Mouse (Mus musculus) liver, embryonic 11.5 days (tissue): ENCODE measurements around the gene Ptpra. TPM values are rescaled to one million over a fixed set of nuclear protein-coding genes. Genes with fewer than 3 reads are reported as not detected.

Experiments
- ATAC-seq: fragments of 200-750 bp; cut with Nextera tagmentation; replicated peaks from 2 replicates; pipeline ENCODE4 v1.8.0; 2017; ENCODE audit warnings: moderate number of reproducible peaks, mild to moderate bottlenecking, moderate TSS enrichment, moderate library complexity; ENCODE audit not compliant: low FRiP score
- DNase-seq: peaks from one replicate; pipeline ENCODE4 v3.0.0-alpha.2; 2017; ENCODE audit warnings: low spot score
- H3K27ac ChIP-seq: fragments of 300-500 bp; sonication (generic); 2 replicates; pipeline ENCODE4 v1.5.1; 2014; ENCODE audit warnings: mild to moderate bottlenecking, low read depth, low read length, control low read depth
- H3K27me3 ChIP-seq: fragments of 300-500 bp; sonication (generic); replicated peaks from 2 replicates; pipeline ENCODE4 v1.6.1; 2014; ENCODE audit warnings: low read length, mixed read lengths; ENCODE audit not compliant: control insufficient read depth, insufficient read depth
- H3K36me3 ChIP-seq: fragments of 300-500 bp; sonication (generic); 2 replicates; pipeline ENCODE4 v1.6.1; 2014; ENCODE audit warnings: mild to moderate bottlenecking, low read length, moderate library complexity, mixed read lengths; ENCODE audit not compliant: control insufficient read depth, insufficient read depth
- H3K4me1 ChIP-seq: fragments of 300-500 bp; sonication (generic); replicated peaks from 2 replicates; pipeline ENCODE4 v1.6.1; 2014; ENCODE audit warnings: low read length, mixed read lengths; ENCODE audit not compliant: control insufficient read depth, insufficient read depth
- H3K4me2 ChIP-seq: fragments of 300-500 bp; sonication (generic); 2 replicates; pipeline ENCODE4 v1.6.1; 2014; ENCODE audit warnings: mild to moderate bottlenecking, control low read depth, moderate library complexity
- H3K4me3 ChIP-seq: fragments of 300-500 bp; sonication (generic); 2 replicates; pipeline ENCODE4 v1.5.1; 2014; ENCODE audit warnings: low read depth, low read length, control low read depth
- H3K9ac ChIP-seq: fragments of 300-500 bp; sonication (generic); 2 replicates; pipeline ENCODE4 v1.6.1; 2014; ENCODE audit warnings: low read depth, low read length, control low read depth
- H3K9me3 ChIP-seq: fragments of 300-500 bp; sonication (generic); 2 replicates; pipeline ENCODE4 v1.6.1; 2016; ENCODE audit warnings: low read length, inconsistent platforms, mixed read lengths; ENCODE audit not compliant: control insufficient read depth
- WGBS: fragments of 180-500 bp; shearing (Covaris S2); extraction: QIAGEN DNeasy Blood & Tissue Kit; methylation state at CpG from one replicate; pipeline ENCODE4 v1.1.7; 2014; 5-methylcytosine and 5-hydroxymethylcytosine counted together
- polyA plus RNA-seq: library from polyadenylated mRNA; unstranded; fragments of >200 nt; fragmentation: Nextera tagmentation; extraction: Ambion mirVana; gene quantifications from 2 replicates; pipeline ENCODE4 v1.2.1, GENCODE M21; 2014

Ptpra gene
- polyA plus RNA-seq, 1 experiment from 2014 or later = 66.2 TPM

DNA sequence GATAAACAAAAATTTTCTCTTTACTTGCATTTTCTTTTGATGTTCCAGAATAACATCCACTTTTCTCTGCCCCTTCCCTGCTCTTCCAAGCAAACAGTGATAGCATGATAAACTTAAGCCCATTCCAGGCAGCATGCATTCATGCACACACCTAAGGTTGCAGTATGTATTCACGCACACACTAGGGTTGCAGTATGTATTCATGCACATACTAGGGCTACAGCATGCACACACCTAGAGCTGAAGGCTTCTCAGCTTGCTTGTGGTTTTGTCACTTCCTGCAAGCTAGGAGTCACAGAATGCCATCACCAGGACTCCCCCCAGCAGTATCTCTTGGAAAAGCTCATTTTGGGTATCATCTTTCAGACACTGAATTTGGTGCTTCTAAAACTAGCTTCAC lies 13.3 kb upstream of the Ptpra start:
- no peaks in the 10 kb centered on the region for H3K27me3 ChIP-seq
- ATAC-seq (no peak), DNase-seq (no peak)
- no peak overlapping the region for H3K4me3 ChIP-seq
- H3K4me2 ChIP-seq = no peak overlapping the region
- H3K4me1 ChIP-seq = peaks cover 6% of the 10 kb centered on the region; the same call in 1 of the 2 replicates
- no peak overlapping the region for H3K9ac ChIP-seq
- peaks cover 19% of the 10 kb centered on the region for H3K36me3 ChIP-seq
- 92% methylated on average over 1 of the region's 1 CpGs for WGBS
- H3K27ac ChIP-seq = no peak overlapping the region
- no peaks in the 10 kb centered on the region for H3K9me3 ChIP-seq

DNA sequence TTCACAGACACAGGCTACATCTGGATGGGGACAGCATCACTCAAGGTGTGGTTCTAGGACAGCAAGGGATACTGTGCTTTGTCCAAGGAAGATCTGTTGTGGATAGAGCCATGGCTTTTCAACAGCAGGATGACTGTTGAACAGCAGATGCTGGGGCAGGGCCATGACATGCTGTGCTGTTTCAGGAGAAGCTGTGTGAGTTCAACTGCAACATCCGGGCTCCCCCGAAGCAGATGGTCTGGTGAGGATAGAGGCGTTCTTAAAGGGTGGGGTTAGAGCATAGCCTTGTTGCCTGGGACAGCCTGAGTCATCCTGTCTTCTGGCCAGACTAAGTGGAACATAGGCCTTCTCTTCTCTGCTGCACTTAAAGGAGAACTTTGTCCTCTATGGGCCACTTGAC lies 11.2 kb upstream of the Ptpra start:
- H3K9me3 ChIP-seq = no peaks in the 10 kb centered on the region
- H3K27ac ChIP-seq = no peak overlapping the region

GRCm38 (mm10) chr2:130439840-130440480 lies 10.1 kb upstream of the Ptpra start:
- peaks cover 33% of the 10 kb centered on the region for H3K36me3 ChIP-seq

More for the DNA sequence above, 11.2 kb upstream of the Ptpra start:
- H3K4me1 ChIP-seq = peaks cover 6% of the 10 kb centered on the region; the same call in 1 of the 2 replicates
- H3K4me2 ChIP-seq = no peak overlapping the region
- no peaks in the 10 kb centered on the region for H3K27me3 ChIP-seq
- no peak overlapping the region for H3K4me3 ChIP-seq
- WGBS = 87% methylated on average over 3 of the region's 3 CpGs
- no peak for DNase-seq
- H3K36me3 ChIP-seq = peaks cover 33% of the 10 kb centered on the region
- ATAC-seq = no peak
- no peak overlapping the region for H3K9ac ChIP-seq

GRCm38 (mm10) chr2:130442162-130442561 lies 7.9 kb upstream of the Ptpra start:
- Histone ChIP-seq H3K9me3 (no peaks in the 10 kb centered on the region), H3K36me3 (peaks cover 33% of the 10 kb centered on the region), H3K9ac (no peak overlapping the region), H3K4me2 (no peak overlapping the region), H3K4me3 (no peak overlapping the region), H3K27ac (no peak overlapping the region), H3K27me3 (no peaks in the 10 kb centered on the region), H3K4me1 (peaks cover 6% of the 10 kb centered on the region; the same call in 1 of the 2 replicates)
- WGBS = 82% methylated on average over 10 of the region's 10 CpGs
- no peak for DNase-seq
- peak; percentile 64 for ATAC-seq

More at GRCm38 (mm10) chr2:130439840-130440480, 10.1 kb upstream of the Ptpra start:
- Histone ChIP-seq H3K9ac (no peak overlapping the region), H3K27me3 (no peaks in the 10 kb centered on the region), H3K27ac (no peak overlapping the region), H3K4me1 (peaks cover 6% of the 10 kb centered on the region; the same call in 1 of the 2 replicates), H3K4me3 (no peak overlapping the region), H3K9me3 (no peaks in the 10 kb centered on the region), H3K4me2 (no peak overlapping the region)
- peak; percentile 69 for ATAC-seq
- WGBS = 86% methylated on average over 4 of the region's 4 CpGs
- no peak for DNase-seq

- no peak overlapping the region for H3K4me3 ChIP-seq
- DNase-seq (no peak), ATAC-seq (no peak)
- H3K36me3 ChIP-seq = peaks cover 4% of the 10 kb centered on the region; the same call in 1 of the 2 replicates
- no peaks in the 10 kb centered on the region for H3K27me3 ChIP-seq
- no peak overlapping the region for H3K9ac ChIP-seq
- H3K4me1 ChIP-seq = peaks cover 28% of the 10 kb centered on the region
- H3K9me3 ChIP-seq = no peaks in the 10 kb centered on the region
- H3K4me2 ChIP-seq = no peak overlapping the region
- no peak overlapping the region for H3K27ac ChIP-seq
Measured at GRCm38 (mm10) chr2:130448449-130448848, 1.6 kb upstream of the Ptpra start.

GRCm38 (mm10) chr2:130449021-130449793 lies 871 bp upstream of the Ptpra start:
- Histone ChIP-seq H3K4me2 (peak overlapping the region; percentile 95), H3K4me1 (peaks cover 28% of the 10 kb centered on the region), H3K27ac (no peak overlapping the region; the same call in 1 of the 2 replicates), H3K9me3 (no peaks in the 10 kb centered on the region), H3K9ac (no peak overlapping the region; the same call in 1 of the 2 replicates), H3K36me3 (no peaks in the 10 kb centered on the region), H3K27me3 (no peaks in the 10 kb centered on the region), H3K4me3 (peak overlapping the region; percentile 87)
- DNase-seq (no peak), ATAC-seq (no peak)
- 7% methylated on average over 17 of the region's 17 CpGs for WGBS

DNA sequence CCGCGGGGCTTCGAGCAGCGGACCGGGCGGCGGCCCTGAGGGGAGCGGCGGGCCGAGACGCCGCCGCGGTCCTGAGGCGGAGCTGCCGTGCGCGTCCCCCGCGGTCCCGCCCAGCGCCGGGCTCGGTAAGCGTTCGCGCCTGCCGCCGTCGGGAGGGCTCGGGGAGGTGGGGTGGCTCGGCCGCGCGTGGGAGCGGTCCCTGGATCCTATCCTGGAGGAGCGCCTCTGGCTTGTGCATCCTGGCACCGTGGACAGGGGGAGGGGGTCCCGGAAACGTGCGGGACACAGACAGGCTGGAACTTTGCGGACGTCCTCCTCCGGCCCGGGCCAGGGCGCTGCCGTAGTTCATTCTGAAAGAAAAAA lies 337 bp downstream of the Ptpra start:
- DNase-seq = no peak
- H3K4me1 ChIP-seq = peaks cover 35% of the 10 kb centered on the region
- peak overlapping the region; percentile 95 for H3K4me2 ChIP-seq
- H3K27ac ChIP-seq = peak overlapping the region; percentile 72; the same call in 1 of the 2 replicates
- H3K27me3 ChIP-seq = no peaks in the 10 kb centered on the region
- peak overlapping the region; percentile 87 for H3K4me3 ChIP-seq
- WGBS = 0% methylated on average over 46 of the region's 47 CpGs
- H3K36me3 ChIP-seq = no peaks in the 10 kb centered on the region
- ATAC-seq = peak; percentile 89
- no peaks in the 10 kb centered on the region for H3K9me3 ChIP-seq
- peak overlapping the region; percentile 81 for H3K9ac ChIP-seq

DNA sequence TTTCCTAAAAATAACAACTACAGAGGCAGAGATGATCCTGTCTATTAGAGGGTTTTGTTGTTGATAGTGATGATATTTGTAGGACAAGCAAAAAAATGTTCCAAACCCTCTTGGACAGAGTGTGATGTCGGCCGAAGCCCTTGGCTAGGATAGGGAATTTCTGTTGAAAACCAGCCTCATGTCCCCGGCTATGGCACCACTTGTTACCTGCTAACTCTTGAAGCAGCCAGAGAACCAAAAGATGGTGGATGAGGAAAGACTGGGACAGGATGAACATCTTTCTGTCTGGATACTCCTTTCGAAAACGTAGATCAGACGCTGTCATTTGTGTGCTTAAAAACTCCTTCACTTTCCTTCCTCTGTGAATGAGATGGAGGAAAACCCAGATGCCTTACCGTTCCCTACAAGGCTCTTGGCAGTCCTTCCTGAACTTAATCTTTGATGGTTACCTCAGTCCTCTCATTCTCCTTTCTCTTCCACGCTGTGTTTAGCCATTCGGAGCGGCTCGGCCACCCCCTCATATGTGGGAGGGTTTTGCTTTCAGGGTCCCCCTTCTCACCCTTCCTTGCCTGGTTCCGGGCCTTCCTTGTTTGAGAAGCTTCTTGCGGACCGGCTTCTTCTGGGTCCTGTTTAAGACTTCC lies 1.1 kb downstream of the Ptpra start:
- 74% methylated on average over 14 of the region's 14 CpGs for WGBS
- peak overlapping the region; percentile 95 for H3K4me2 ChIP-seq
- H3K9ac ChIP-seq = peak overlapping the region; percentile 81
- peaks cover 35% of the 10 kb centered on the region for H3K4me1 ChIP-seq
- H3K9me3 ChIP-seq = no peaks in the 10 kb centered on the region
- DNase-seq = no peak
- no peaks in the 10 kb centered on the region for H3K36me3 ChIP-seq
- peak overlapping the region; percentile 87 for H3K4me3 ChIP-seq
- H3K27me3 ChIP-seq = no peaks in the 10 kb centered on the region
- no peak overlapping the region for H3K27ac ChIP-seq
- no peak for ATAC-seq
